Mouse (Mus musculus): ENCODE data around the gene Gbp2b.
"Not testable (repeated sequence)": the region's sequence is repeated elsewhere in the genome, so short reads cannot be mapped to it uniquely, and the experiment has no call there.

Gene Gbp2b

DNA sequence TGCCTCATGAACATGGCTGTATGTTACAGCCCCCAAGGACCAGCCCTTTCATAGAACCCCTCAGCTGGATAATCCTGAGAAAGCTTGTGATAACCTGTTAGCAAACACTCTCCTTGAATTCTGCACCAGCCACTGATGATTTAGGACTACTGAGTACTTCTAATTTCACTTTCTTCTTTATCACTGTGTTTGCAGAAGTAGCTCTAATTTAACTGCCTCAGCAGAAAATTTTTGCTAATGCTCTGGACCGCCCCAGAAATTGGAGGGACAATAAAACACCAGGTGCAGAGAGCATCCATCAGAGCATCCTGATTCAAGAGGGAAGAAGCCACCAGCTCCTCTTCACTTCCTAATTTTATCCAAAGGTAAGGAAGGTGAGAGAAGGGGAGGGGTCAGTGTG, at the start of gene Gbp2b:
TSS of gene Gbp2b (plus strand) at position 301 of the 400 bp plus-strand sequence.
- no peak for DNase-seq (ENCODE audit: low spot score in 2 of 2)

DNA sequence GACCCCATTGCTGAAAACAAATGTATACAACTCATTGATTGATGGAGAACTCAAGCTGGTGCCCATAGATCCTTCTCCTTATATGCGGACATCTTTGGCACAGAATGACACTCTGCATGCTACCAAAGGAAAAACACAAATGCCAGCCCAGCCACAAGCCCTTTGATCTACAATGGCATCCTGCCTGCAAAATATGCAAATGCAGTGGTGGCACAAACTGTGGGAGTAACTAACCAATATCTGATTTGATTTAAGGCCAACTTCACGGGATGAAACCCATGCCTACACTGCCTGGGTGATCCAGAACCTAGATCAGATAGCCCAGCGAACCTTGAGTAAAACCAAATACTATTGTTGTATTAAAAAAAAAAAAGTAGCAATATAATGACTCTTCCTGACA, 48.0 kb upstream of the Gbp2b start:
- DNase-seq (ENCODE audit: low spot score in 2 of 2): no peak

DNA sequence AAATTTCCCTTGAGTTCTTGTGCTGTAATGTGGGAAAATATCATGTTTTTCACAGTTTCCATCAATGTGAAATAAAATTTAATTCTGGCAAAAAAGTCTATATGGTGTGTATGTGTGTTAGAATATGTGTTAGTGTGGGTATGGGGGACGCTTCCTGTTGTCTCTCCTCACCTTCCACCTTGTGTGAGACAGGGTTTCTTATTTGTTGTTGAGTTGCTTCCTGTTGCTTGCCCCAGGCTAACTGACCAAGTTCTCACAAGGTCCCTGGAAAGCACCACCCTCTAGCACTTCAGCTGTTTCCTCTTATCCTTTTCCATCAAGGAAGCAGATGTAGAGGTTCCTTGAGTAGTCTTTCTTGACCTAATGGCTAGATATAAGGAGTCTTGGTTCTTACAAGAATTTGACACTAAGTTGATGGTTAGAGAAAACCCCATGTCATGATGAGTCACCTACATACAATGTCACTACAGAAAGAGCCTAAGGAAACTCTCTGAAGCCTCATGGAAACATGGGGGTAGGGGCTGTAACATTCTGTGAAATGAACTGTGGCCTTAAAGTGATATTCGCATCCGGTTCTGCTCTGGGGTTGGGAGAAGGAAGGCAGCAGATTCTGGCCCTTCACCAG, 44.5 kb upstream of the Gbp2b start:
- DNase-seq (ENCODE audit: low spot score in 2 of 2): no peak

DNA sequence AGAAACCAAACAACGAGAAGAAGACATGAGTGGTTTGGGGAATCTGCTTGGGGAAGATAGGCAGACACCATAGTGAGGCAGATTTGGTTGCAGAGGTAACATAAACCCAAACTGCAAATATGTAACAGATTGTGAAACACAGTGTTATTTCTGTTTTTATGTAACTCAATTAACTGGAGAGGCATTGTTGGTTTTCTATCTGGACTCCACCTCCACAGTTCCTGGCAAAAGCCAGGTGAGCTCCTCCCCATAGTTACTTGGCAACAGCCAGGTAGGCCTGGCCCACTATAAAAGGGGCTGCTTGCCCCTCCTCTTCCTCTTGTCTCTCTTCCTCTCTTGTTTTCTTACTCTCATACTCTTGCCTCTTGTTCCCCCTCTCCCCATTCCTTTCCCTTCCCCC, 40.0 kb upstream of the Gbp2b start:
- no peak for DNase-seq (ENCODE audit: low spot score in 2 of 2)

DNA sequence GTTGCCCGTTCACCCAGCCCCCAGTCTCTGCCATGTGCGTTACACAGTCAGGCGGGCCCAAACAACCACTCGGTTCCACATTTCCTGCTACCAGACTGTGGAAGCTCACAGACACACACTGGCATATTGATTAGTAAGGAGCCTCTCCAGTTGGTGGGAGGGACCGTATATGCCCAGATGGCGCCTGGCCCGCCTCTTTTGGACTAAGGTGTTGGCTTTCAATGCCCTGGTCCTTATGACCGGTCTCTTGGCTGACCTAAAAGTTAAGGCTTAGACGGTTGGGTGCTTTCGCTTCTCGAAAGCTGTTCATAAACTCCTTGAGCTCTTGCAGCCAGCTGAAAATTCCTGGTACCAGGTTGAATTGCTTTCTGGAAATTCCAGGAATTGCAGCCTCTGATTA, 39.0 kb upstream of the Gbp2b start:
- DNase-seq (ENCODE audit: low spot score in 2 of 2): no peak

DNA sequence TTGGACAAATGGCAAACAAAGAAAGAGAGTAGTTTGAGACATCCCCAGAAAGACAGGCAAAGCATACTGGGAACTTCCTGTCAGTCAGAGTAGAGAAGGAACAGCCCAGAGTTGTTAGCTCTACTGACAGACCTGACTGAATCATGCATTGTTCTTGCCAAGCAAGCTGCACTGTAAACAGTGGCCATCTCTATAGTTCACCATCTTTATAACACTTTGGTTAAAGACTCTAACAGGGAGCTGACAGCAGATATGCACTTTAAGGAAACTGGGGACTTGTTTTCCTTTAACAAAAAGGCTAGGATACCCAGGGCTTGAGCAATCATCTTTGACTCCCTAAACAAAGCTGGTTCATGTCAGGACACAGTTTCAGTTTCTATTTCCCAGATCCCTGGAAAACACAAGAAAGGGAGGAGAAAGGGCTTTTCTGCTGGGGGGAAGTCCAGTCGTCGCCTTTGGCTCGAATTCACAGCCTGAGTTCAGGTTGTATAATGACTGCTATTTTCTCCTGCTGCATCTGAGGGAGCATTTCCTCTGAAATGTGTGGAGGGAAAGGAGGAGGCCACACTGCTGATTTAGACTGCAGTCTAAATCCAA, 34.9 kb upstream of the Gbp2b start, which contains the start of gene Gbp3:
TSS of gene Gbp3 (plus strand) at position 395 of the 597 bp plus-strand sequence.
- peak in 1 of 2 experiments; percentile 2 for DNase-seq (ENCODE audit: low spot score in 2 of 2)

DNA sequence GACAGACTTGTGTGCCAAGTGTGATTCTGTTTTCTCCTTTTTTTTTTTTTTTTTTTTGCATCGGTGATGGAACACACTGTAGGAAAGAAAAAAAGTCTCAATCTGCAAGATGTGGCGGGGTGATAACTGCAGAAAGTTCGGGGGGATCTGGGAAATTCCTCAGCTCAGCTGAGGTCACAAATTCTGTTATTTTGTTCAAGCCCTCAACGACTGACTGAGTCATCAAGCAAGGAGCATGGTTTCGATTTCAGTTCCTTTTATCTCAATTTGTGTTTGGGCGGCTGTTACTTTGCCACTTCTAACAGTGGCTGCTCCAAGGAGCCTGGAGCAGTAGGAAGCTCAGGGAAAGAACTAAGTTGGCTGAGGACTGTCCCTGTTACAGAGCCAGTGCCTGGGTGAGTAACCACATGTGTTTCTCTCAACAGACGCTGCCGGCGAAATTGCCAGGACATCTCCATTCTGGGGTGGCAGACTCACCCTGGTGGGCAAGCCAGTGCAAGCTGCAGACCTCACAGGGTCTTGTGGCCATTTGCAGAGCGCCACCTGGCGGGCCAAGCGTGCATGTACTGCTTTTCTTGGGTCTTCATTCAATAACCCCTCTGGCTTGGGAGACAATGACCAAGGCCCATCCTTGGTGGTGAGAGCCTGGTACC, 34.2 kb upstream of the Gbp2b start:
- peak; percentile 69 to 76 for DNase-seq (ENCODE audit: low spot score in 2 of 2)

DNA sequence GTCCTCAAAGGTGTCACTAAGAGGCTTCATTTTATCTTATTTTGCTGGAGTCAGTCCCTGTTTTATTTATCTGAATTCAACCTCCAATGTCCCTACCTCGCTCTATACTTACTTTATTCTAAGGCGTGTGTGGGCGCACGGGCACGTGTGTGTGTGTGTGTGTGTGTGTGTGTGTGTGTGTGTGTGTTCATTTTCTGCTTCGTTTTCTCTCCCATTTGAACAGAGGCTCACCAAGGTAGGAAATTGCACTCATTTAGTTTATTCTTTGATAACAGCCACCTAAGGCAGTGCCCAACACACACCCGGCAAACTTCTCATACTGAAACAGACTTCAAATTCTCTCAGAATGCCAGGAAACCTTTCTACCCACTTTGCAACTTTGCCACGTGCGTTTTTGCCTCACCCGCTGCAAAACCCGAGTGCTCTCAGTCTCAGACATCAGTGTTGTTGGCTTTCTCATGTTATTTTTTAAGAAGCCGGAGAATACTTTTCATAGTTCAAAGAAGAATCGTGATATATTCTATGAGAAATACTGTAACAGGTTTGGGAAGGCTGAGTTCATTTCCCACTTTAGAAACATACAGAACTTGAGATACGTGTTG, 33.5 kb upstream of the Gbp2b start:
- no peak for DNase-seq (ENCODE audit: low spot score in 2 of 2)

DNA sequence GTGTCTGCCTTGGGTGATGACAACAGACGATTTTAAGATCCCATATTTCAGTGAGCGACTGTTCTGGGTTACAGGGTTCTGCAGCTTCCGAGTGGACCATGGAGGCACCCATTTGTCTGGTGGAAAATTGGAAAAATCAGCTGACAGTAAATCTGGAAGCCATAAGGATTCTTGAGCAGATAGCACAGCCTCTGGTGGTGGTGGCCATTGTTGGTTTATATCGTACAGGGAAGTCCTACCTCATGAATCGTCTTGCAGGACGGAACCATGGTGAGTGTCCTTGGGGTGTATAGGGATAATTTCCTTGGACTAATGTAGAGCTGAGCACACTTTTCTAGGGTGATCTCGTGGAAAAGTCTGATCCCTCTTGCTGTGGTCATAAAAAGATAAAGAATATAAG, 33.0 kb upstream of the Gbp2b start:
- no peak for DNase-seq (ENCODE audit: low spot score in 2 of 2)

DNA sequence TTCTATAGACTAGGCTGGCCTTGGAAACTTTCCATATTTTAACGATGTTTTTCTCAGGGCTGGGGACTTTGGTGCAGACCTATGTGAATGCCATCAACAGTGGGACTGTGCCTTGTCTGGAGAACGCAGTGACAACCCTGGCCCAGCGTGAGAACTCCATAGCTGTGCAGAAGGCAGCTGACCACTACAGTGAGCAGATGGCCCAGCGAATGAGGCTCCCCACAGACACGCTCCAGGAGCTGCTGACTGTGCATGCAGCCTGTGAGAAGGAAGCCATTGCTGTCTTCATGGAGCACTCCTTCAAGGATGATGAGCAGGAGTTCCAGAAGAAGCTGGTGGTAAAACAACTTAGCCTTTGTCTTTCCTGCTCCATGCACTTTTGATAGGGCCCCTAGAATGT, 27.2 kb upstream of the Gbp2b start:
- DNase-seq (ENCODE audit: low spot score in 2 of 2): not testable (repeated sequence)

DNA sequence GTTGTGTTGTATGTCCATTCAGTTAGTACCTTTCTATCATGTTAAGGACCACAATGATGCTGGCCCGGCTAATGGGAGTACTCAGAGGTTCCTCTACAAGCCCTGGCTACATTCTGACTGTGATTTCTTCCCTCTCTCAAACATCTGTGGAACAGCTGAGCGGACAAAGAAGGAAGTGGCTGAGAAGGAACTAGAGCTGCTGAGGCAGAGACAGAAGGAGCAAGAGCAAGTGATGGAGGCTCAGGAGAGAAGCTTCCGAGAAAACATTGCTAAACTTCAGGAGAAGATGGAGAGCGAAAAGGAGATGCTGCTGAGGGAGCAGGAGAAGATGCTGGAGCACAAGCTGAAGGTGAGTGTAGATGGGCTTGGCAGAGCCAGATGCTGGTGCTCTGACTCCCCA, 23.9 kb upstream of the Gbp2b start:
- no peak for DNase-seq (ENCODE audit: low spot score in 2 of 2)

DNA sequence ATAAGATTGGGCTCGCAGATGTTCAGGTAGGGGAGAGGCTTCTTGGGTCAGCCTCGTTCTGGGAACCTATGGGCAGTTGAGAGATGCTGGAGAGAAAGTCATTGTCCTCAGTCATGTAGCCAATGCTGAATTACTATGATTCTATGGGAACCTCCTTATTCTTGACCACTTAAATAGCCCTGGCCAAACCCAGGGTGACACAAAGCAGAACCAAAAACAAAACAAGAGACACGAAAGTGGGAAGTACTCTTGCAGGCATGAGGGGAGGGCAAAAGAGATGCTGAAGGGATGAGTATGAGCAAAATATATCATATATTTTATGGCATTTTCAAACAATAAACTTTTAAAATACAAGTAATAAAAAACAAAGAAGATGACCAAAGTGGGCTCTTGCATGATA, 17.5 kb upstream of the Gbp2b start:
- DNase-seq (ENCODE audit: low spot score in 2 of 2): no peak

DNA sequence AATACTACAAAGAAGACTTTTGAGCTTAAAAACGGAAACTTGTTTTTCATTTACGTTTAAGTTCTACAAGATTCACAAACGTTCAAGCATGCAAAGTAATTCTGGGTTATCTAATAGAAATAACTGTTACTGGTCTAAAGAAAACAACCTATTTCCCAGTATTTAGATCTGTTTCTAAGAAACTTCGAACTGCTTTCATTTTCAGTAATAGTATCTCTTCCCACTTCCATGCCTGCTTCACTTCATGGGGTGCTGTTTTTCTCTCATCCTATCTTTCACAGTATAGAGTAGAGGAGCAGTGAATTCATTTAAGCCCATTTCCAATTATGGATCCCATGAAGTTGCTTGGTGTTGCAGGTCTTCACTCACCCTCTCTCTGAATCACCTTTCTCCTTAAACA, 16.3 kb upstream of the Gbp2b start:
- DNase-seq (ENCODE audit: low spot score in 2 of 2): no peak

DNA sequence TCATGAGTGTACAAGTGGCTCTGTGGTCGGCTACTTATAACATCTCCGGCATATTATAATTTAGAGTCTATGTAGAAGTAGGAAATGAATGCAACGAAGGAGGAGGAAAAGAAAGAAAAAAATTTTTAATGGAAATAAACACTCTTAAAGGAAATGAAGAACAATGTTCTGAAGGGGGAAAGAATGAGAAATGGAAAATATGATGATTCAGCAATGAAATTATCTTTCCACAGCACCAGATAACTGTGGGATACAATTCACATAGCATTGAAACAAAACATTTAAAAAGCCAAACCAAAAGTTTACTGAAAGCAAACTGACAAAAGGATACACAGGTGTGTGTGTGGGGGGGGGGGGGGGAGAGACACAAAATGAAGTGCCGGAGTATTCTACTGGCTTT, 11.6 kb upstream of the Gbp2b start:
- DNase-seq (ENCODE audit: low spot score in 2 of 2): no peak

DNA sequence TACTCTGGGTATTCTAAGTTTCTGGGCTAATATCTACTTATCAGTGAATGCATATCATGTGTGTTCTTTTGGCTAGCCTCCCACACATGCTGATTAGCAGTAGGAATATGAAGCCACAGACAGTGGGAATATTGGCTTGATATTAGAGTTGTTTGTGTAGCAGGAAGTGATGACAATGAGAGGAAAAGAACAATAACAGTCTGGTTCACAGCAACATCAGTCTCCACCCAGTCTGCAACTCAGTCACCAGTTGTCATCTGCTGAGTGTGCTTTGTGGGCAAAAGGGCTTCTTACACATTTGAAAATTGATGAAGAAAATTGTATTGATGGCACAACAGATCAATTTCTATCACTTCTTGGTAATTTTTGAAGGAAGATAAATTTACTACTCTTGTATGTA, 7.3 kb upstream of the Gbp2b start:
- no peak for DNase-seq (ENCODE audit: low spot score in 2 of 2)

DNA sequence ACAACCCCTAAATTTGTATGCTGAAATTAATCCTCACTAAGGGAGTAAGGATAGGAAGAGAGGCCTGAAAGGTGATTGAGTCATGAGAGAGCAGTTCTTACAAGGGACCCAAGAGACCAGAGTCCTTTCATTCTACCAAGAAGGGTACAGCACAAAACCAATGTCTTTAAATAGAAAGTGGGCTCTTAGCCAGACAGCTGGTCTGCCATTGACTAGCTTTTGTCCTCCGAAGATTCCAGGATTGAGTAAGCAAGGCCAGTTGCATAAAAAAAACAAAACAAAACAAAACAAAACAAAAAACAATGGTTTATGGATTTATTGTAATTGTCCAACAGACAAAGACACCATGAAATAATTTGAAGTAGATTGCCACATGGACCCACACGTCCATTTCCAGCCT, 5.8 kb upstream of the Gbp2b start:
- DNase-seq (ENCODE audit: low spot score in 2 of 2): no peak

DNA sequence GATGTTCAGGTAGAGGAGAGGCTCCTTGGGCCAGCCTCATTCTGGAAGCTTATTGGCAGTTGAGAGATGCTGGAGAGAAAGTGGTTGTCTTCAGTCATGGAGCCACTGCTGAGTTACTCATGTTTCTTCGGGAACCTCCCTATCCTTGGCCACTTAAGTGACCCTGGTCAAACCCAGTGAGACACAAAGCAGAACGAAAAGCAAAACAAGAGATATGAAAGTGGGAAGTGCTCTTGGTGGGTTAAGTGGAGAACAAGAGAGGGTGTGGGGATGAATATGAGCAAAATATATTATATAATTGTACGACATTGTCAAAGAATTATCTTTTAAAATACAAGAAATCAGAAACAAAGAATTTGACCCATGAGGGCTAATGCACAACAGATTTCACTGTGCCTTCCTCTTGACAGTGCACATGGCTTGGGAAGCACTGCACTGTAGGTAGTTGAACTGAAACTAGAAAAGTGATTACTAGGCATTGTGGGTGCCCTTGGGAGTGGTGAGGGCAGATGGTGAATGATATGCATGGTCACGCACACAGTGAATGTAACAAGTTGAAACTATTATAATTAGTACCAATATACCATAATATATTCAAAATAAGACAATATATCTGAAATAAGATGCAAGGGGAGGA, 4.1 kb upstream of the Gbp2b start:
- no peak for DNase-seq (ENCODE audit: low spot score in 2 of 2)

DNA sequence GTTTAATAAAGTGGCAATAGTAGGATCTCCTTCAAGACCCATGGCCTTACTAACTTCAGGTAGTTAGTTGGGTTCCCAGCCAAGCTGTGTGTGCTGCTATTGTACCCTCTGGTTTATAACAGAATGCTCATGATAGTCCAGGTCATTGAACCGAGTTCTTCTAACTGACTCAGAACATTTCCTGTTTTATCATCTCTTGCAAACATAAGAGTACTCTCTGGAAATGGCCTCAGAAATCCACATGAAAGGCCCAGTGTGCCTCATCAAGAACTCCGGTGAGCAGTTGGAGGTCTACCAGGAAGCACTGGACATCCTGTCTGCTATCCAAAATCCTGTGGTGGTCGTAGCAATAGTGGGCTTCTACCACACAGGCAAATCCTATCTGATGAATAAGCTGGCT, 3.3 kb downstream of the Gbp2b start:
- no peak for DNase-seq (ENCODE audit: low spot score in 2 of 2)

DNA sequence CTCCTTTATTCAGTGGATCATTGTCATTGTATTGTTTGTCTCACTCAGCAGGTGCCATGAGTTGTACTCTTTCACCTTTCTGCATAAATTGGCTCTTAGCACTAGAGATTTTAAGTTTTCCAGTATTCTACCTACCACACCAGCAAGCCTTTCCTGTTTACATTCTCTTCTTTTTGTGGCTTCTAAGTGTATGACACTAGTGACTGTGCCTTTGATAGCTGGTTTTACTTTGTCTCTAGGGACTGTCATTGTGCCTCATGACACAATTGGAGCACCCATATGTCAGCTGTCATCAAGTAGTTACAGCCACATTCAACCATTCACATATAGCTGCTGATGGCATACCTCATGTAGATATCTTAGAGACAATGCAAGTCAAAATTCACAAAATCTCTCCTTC, 7.0 kb downstream of the Gbp2b start:
- DNase-seq (ENCODE audit: low spot score in 2 of 2): no peak

DNA sequence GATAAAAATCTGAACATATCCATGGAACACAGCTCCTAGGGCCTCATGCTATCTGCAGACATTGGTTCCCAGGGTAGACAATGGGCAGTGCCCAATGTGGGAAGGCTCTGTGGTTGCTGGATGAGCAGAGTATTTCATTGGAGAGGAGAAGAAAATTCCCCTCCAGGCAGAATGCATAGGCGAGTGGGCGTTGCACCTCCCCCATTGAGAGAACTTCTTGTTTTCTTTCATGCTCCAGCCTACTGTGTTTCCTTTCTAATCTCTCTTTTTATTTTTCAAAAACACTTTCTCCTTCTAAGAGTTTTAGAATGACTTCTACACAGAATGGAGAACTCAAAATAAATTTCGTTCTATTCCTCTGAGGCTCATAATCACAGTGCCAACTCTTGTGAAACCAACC, 24.0 kb downstream of the Gbp2b start:
- DNase-seq (ENCODE audit: low spot score in 2 of 2): no peak

DNA sequence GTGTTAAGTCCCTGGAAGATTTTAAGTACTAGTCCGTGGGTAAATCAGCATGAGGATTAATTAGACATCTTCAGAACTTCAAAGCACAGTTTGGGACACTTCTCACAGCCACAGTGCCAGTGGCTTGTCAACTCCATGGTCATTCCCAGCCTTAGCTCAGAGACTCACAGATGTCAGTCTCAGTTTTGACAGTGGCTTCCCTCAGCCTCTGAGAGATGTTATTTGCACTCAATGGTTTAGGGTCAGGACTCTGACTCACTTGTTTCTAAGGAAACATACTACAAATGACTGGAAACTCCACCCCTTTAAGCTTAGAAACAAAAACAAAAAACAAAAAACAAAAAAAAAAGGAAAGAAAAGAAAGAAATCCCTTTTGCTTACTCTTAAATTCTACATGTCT, 25.0 kb downstream of the Gbp2b start:
- DNase-seq (ENCODE audit: low spot score in 2 of 2): no peak

DNA sequence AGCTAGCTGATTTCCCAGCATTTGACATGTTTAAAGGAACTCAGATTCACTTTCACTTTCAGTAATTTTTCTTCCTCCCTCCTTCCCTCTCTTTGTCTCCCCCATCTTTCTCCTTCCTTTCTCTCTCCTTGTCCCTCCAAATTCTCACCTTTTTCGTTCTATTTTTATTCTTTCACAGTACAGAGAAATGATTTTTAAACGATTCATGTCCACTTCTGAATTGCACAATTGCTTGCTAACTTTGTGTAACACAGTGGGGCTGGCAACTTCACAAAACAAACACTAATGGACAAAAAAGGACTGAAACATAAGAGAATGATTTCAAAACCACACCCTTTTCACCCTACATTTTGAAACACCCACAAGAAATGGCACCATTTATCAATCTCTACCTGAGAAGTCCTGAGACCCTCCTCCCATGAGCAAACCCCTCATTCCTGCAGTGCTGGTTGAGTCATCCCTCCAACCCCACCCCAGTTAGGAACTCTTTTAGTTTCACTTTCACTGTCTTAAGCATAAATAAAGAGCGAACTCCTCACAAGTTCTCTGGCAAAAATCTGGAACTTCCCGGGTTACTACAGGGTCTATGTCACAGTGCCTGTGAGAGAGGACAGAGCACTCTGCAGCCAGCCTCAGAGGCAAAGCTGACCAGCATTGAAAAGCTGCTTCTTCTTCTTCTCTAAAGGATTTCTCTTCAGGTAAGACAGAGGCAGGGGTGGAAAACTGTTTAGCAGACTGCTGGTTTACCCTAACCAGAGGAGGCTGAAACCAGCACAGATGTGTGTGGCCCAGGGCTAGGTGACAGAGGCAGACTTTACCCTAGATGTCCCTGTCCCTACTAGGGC, 25.7 kb downstream of the Gbp2b start, which contains the start of gene Gbp2:
TSS of gene Gbp2 (plus strand) at position 492 of the 845 bp plus-strand sequence.
- DNase-seq (ENCODE audit: low spot score in 2 of 2): no peak
